Mouse (Mus musculus): Measurements from ENCODE around the gene Ndst2.

Gene Ndst2

DNA sequence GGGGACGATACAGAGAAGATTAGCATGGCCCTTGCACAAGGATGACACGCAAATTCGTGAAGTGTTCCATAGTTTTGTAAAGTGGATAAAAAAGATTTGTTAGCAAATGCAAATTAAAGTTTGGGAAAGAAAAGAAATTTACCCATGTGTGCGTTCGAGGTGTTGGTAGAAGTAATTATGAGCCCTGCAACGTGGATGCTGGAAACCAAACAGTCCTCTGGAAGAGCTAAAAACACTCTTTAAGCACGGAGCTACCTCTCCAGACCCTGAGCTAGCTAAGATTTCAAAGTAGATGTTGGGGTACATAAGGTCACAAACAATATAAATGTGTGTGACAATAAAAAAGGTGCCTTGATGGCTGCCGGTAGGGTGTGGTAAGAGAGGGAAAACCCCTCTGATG lies 32.8 kb downstream of the Ndst2 start:
- DNase-seq (ENCODE audit: low read depth, low spot score), result no peak

DNA sequence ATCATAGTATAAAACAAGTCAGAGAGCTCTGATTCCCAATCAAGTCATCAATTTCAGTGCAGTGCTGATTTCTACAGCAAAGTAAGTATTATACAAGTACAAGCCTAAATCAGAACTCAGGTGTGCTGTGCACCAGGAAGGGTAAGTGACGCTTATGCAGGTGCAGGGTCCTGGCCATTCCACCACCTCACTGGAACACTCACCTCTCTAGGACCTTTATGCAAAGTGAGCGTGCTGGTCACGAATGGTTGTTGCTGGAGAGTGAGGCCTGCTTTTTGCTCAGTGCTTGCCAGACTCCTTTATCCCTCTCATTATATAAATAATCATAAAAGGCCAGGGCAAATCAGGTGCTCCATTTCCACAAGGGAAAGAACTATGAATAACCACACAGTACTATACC lies 34.0 kb downstream of the Ndst2 start:
- no peak for DNase-seq (ENCODE audit: low read depth, low spot score)

DNA sequence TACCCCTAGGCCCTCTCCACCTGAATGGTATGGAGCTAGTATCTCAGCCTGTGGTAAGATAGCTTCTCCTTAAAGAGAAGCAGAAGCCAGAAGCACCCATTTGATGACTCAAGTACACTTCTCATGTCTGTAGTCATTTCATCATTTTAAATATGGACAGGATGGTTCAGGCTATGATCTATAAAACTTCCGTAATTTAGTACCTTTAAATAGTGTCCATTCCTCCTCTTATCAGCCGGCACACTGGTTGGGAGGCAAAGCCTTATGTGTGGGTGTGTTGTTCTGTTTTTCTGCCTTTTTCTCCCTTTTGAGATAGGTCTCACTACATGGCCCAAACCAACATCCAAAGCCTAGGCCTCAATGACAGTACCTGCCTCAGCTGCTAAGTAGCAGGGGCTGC lies 35.8 kb downstream of the Ndst2 start:
- no peak for DNase-seq (ENCODE audit: low read depth, low spot score)

DNA sequence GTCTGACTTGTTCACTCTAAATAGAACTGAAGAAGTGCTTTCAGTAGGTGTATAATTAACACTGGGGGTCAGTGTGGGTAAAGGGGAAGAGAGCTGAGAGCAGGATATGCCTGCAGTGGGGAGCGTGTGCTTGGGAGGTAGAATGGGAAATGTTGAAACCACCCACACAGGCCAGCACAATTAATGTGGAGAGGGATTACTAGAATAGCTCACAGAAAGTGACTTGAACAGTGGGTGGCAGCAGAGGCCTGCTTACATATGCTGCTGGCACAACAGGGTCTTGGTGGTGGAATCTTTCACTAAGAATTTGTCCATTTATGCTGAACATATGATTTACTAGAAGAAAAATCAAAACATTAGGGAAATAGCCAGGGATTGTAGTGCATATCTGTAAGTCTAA lies 37.4 kb downstream of the Ndst2 start:
- DNase-seq (ENCODE audit: low read depth, low spot score), result no peak

DNA sequence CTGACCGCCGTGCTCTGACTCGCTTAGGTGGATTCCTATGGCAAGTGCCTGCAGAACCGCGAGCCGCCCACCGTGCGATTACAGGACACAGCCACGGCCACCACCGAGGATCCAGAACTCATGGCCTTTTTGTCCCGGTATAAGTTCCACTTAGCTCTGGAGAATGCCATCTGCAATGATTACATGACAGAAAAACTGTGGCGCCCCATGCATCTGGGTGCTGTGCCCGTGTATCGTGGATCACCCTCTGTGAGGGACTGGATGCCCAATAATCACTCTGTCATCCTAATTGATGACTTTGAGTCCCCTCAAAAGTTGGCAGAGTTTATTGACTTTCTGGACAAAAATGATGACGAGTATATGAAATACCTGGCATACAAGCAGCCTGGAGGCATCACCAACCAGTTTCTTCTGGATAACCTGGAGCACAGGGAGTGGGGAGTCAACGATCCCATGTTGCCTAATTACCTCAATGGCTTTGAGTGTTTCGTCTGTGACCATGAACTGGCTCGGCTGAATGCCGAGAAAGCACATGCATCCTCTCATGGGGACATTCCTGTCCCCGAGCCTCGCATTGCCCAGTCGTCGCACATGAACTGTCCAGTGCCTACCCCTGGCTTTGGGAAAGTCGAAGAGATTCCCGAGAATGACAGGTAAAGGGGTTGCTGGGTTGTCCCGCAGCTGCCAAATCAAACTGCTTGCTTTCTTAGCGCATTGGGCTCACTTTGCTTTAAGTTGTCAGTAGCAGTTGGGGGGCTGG lies 38.4 kb downstream of the Ndst2 start:
- no peak for DNase-seq (ENCODE audit: low read depth, low spot score)

DNA sequence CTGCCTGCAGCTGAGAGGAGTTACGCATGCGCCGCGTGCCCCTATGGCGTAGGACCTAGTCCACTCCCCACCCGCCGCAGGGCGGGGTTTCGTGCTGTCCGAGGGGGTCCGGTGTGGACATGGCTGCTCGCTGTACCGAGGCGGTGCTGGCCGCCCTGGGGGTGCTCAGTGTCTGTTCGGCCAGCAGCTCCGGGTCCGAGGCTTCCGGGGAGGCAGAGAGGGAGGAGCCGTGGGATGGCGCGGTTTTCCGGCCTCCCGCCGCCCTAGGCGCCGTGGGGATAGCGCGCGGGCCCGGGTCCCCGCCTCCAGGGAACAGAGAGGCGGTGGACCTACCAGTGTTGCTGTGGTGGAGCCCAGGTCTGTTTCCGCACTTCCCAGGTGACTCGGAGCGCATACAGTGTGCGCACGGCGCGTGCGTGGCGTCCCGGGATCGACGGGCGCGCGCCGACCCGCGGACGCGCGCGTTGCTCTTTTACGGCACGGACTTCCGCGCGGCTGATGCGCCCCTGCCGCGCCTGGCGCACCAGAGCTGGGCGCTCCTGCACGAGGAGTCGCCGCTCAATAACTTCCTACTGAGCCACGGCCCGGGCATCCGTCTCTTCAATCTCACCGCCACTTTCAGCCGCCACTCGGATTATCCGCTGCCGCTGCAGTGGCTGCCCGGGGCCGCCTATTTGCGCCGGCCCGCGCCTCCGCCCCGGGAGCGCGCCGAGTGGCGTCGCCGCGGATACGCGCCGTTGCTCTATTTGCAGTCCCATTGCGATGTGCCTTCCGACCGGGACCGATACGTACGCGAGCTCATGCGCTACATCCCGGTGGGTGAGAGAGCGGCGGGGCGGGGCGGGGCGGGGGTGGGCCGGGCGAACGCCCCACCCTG lies 39.2 kb downstream of the Ndst2 start, which contains the start of gene Fut11:
Gene Fut11, plus strand, starts transcription at position 85 of the 877 bp plus-strand sequence.
- DNase-seq (ENCODE audit: low read depth, low spot score), result peak; percentile 89

DNA sequence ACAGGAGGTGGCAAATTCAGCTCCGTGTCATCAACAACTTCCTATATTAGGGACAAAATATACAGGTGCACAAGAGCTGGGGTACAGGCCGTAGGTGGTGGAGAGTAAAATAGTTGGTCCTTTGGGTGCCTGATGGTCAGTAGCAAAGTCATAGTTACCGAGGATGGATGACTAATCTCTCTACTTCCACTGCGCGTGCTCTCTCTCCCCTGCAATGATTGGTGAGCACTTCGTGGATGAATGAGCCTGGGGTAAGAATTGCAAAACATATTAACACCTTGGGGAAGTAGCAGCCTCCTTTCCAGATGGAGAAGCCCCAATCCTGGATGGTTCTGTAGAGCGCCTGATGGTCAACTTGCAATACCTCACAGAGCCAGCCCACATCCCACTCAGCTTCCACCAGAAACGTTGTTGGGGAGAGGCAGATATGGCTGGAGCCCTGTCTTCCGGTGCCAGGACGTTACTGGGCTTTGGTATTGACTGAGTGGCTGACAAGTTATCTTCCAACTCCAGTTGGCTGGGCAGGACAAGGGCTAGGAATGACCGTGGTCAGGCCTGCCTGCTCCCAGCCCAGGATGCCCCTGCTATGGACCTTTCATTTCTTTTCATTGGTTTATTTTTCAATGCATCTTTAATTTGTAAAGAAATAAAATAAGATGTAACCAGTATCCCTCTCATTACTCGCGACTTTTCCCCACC lies 40.0 kb downstream of the Ndst2 start:
- DNase-seq (ENCODE audit: low read depth, low spot score), result no peak

DNA sequence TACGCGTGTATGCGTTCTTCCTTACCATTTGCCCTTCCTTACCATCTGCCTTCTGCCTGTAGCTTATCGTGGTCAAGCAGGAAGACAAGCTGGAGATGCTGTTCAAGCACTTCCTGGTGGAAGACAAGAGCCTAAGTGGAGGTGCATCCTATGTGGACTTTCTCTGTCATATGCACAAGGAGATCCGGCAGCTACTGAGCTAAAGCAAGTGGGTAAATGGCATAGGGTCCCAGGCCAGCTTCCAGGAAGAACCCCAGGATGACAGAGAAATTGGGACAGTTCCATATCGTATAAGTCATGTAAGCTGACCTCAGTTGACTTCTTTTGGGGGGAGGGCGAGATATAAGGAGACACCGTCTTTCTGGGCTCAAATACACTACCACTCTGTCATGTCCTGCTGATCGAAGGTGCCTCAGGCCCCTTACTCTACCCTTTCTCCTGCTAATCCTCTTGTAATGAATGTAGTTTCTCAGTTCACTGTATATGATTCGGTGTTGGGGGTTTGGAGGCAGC lies 40.7 kb downstream of the Ndst2 start:
- no peak for DNase-seq (ENCODE audit: low read depth, low spot score)

DNA sequence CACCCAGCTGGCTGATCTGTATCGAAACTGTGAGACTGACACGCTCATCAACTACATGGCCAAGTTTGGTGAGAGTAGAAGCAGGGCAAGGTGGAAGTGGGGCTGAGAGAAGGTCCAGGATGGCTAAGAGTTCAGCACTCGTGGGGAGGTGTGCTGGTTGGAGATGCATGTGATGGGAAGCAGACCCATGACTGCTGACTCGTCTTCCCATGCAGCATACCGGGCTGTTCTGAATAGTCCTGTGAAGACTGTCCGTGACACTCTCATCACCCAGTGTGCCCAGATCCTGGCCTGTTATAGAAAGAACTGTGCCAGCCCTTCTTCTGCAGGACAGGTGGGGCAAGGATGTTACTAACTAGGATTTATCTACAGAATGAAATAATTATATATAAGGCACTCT lies 42.6 kb downstream of the Ndst2 start:
- no peak for DNase-seq (ENCODE audit: low read depth, low spot score)

DNA sequence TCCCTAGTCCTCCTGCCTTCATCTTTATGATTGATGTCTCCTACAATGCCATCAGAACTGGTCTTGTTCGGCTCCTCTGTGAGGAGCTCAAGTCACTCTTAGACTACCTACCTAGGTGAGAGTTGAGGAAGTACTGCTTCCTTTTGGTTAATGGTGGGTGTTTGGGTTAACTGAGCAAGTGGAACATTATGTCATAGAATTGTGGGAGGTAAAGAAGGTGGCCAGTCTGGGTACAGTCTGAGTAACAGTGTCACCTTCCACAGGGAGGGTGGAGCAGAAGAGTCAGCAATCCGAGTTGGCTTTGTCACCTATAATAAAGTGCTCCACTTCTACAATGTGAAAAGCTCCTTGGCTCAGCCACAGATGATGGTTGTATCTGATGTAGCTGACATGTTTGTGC lies 45.4 kb downstream of the Ndst2 start:
- DNase-seq (ENCODE audit: low read depth, low spot score), result no peak

DNA sequence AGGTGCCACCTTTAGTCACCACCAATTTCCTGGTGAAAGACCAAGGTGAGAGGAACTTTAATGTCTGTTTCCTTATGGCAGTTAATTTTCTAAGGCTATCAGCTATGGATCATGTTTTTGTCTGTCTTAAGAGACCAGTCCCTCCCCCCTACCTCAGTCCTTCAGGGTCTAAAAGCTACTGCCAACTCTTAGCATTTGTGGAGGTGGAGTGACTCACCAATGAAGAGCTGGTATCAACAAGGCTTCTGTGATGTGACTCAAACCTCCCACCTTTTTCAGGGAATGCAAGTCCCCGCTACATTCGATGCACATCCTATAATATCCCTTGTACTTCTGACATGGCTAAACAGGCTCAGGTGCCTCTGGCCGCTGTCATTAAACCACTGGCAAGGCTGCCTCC lies 47.8 kb downstream of the Ndst2 start:
- DNase-seq (ENCODE audit: low read depth, low spot score), result no peak

DNA sequence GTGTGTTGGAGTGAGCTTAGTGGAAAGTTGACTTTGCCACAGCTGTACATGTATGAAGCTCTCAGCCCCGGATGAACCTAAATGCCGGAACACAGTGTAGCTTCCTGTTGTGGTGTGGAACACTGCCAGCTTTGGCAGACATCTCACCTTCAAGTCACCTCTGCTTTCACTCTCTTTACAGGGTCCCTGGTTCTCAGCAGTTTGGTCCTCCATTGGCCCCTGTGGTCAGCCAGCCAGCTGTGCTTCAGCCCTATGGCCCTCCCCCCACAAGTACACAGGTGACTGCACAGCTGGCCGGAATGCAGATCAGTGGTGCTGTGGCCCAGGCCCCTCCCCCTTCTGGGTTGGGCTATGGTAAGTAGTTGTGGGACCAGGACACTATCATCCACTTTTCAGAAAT lies 51.9 kb downstream of the Ndst2 start:
- no peak for DNase-seq (ENCODE audit: low read depth, low spot score)

DNA sequence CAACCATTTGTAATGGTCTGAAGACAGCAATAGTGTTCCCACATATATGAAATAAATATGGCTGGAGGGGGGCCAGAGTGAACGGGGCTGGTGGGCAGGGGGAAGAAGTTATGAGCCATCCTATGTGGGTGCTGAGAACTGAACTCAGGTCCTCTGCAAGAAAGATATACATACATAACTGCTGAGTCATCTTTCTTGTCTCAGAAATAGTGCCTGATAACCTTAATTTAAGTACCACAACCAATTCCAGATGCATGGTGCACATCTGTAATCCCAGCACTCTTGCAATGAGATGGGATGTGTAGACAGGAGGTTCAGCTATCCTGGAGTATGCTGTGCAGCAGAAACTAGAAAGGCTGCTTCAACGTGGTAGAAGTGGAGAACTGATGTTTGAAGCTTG lies 52.6 kb downstream of the Ndst2 start:
- no peak for DNase-seq (ENCODE audit: low read depth, low spot score)

DNA sequence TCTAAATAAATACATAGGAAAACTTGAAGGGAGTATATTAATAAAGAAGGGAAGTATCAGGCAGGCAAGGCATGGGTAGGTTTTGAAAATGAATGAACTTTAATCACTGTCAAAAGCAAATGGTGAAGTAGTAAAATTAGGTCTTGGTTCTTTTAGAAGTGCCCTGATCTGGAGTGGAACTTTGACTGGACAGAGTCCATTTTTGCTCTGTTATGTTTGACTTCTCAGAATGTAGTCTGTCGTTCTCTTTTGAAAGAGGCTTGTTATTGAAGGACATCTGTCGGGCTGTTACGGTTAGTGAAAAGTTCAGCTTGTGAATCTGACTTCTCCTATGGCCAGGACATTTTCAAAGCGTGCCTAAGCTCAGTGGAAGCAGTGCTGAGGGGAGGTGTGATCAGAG lies 56.5 kb downstream of the Ndst2 start:
- no peak for DNase-seq (ENCODE audit: low read depth, low spot score)

DNA sequence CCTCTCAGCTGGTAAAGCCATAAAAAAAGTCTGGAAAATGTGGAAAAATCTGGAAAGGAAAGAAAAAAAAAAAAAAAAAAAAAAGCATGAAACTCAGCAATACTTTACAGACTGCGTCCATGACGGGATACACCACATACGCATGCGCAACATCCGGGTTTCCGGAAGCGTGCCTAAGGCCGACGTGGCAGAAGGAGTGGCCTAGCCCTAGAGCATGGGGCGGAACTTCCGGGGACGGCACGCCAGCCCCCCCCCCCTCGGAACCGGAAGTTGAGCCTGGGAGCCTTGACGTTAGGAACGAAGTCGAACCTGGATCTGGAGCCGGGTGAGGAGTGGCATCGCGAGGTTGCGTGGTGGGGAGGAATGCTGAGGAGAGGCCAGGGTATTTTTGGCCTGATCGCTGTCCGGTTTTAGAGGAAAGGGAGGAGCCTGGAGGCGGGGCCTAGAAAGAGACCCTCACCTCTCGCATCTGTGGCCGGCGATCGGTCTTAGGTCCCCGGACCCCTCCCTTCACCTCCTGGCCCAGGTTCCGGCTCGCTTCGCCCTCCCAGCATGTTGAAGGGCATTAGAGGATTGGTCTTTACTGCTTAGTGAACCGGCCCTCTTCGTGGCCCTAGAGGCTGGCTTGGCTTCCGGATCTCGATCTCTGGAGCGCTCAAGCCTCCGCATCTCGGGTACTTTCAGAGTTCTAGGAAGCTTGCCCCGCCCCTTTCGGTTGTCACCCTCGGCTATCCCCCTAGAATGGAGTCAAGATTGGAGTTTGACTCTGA lies 60.1 kb downstream of the Ndst2 start, which contains the start of gene Sec24c:
Gene Sec24c, plus strand, starts transcription at position 245 of the 770 bp plus-strand sequence.
- peak; percentile 99 for DNase-seq (ENCODE audit: low read depth, low spot score)

DNA sequence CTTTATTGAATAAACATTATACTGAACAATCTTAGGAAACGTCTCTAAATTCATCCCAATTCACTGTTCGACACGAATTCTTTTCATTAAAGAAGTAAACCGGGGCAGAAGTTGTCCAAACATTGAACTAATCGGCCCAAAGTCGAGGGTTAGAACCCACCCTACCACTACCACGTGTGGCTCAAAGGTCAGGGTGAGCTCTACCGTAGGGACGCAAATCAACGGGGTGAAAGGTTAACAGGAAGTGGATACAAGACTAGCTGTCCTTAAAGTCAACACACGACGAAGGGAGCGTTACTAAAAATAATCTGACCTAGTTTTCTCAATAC lies 60.7 kb downstream of the Ndst2 start:
- no peak for DNase-seq (ENCODE audit: low read depth, low spot score)

All from forelimb bud, embryonic 11.5 days (tissue).